Mouse (Mus musculus) embryonic facial prominence, embryonic 12.5 days (tissue): Measurements from ENCODE around the gene Caps2. TPM values are rescaled to one million over a fixed set of nuclear protein-coding genes. Genes with fewer than 3 reads are reported as not detected.
"Not testable (repeated sequence)": the region's sequence is repeated elsewhere in the genome, so short reads cannot be mapped to it uniquely, and the experiment has no call there.

Experiments used
- ATAC-seq: fragments of 200-750 bp; cut with Nextera tagmentation; 2 replicates; pipeline ENCODE4 v1.8.0; 2017; ENCODE audit not compliant: insufficient number of reproducible peaks, insufficient read depth, low FRiP score, low TSS enrichment
- H3K27ac ChIP-seq: fragments of 300-500 bp; sonication (generic); 2 replicates; pipeline ENCODE4 v1.5.1; 2016; ENCODE audit warnings: mild to moderate bottlenecking
- H3K27me3 ChIP-seq: fragments of 300-500 bp; sonication (generic); 2 replicates; pipeline ENCODE4 v1.6.1; 2016; ENCODE audit warnings: mild to moderate bottlenecking, moderate library complexity
- H3K36me3 ChIP-seq: fragments of 300-500 bp; sonication (generic); 2 replicates; pipeline ENCODE4 v1.6.1; 2016; ENCODE audit warnings: mild to moderate bottlenecking
- H3K4me1 ChIP-seq: fragments of 300-500 bp; sonication (generic); 2 replicates; pipeline ENCODE4 v1.6.1; 2016
- H3K4me2 ChIP-seq: fragments of 300-500 bp; sonication (generic); replicated peaks from 2 replicates; pipeline ENCODE4 v1.6.1; 2016; ENCODE audit warnings: mild to moderate bottlenecking, moderate library complexity
- H3K4me3 ChIP-seq: fragments of 300-500 bp; sonication (generic); 2 replicates; pipeline ENCODE4 v1.5.1; 2016; ENCODE audit warnings: mild to moderate bottlenecking
- H3K9ac ChIP-seq: fragments of 300-500 bp; sonication (generic); 2 replicates; pipeline ENCODE4 v1.6.1; 2016; ENCODE audit warnings: mild to moderate bottlenecking, moderate library complexity
- H3K9me3 ChIP-seq: fragments of 300-500 bp; sonication (generic); 2 replicates; pipeline ENCODE4 v1.6.1; 2016; ENCODE audit warnings: mild to moderate bottlenecking, moderate library complexity
- WGBS: fragments of 180-500 bp; shearing (Covaris S2); methylation state at CpG from one replicate; pipeline ENCODE4 v1.1.7; 2016; 5-methylcytosine and 5-hydroxymethylcytosine counted together
- polyA plus RNA-seq: library from polyadenylated mRNA; unstranded; fragments of >200 nt; fragmentation: Nextera tagmentation; extraction: Ambion mirVana; gene quantifications from 2 replicates; pipeline ENCODE4 v1.2.1, GENCODE M21; 2016

Gene Caps2
- polyA plus RNA-seq, 1 experiment from 2014 or later, result 0.36 TPM

- no peak overlapping the region for H3K4me2 ChIP-seq
- H3K36me3 ChIP-seq, result no peaks in the 10 kb centered on the region
- 73% methylated on average over 1 of the region's 1 CpGs for WGBS
- no peaks in the 10 kb centered on the region for H3K27me3 ChIP-seq
- no peak overlapping the region for H3K27ac ChIP-seq
- no peak for ATAC-seq
- H3K4me3 ChIP-seq, result no peak overlapping the region
- H3K9me3 ChIP-seq, result no peaks in the 10 kb centered on the region
- no peak overlapping the region for H3K9ac ChIP-seq
- no peaks in the 10 kb centered on the region for H3K4me1 ChIP-seq
Measured at GRCm38 (mm10) chr10:112227073-112227472, 63.7 kb downstream of the Caps2 start.

- 32% methylated on average over 6 of the region's 6 CpGs for WGBS
- H3K9me3 ChIP-seq, H3K4me2 ChIP-seq, ATAC-seq, H3K27ac ChIP-seq, H3K36me3 ChIP-seq, H3K4me3 ChIP-seq, H3K9ac ChIP-seq, H3K4me1 ChIP-seq, H3K27me3 ChIP-seq: not testable (repeated sequence)
Measured at GRCm38 (mm10) chr10:112229091-112229843, 65.8 kb downstream of the Caps2 start.

GRCm38 (mm10) chr10:112232733-112233132 is 69.3 kb downstream of the Caps2 start:
- H3K4me3 ChIP-seq, H3K27me3 ChIP-seq, H3K9me3 ChIP-seq, H3K36me3 ChIP-seq, ATAC-seq, H3K9ac ChIP-seq, H3K27ac ChIP-seq, H3K4me1 ChIP-seq, H3K4me2 ChIP-seq: not testable (repeated sequence)
- 23% methylated on average over 1 of the region's 1 CpGs for WGBS

- H3K27ac ChIP-seq, H3K27me3 ChIP-seq, H3K36me3 ChIP-seq, H3K4me2 ChIP-seq, H3K4me3 ChIP-seq, H3K9me3 ChIP-seq, H3K9ac ChIP-seq, ATAC-seq, H3K4me1 ChIP-seq: not testable (repeated sequence)
- WGBS, result 89% methylated on average over 5 of the region's 5 CpGs
Measured at GRCm38 (mm10) chr10:112235396-112235940, 72.0 kb downstream of the Caps2 start.

GRCm38 (mm10) chr10:112248273-112248672 is 84.9 kb downstream of the Caps2 start:
- H3K9me3 ChIP-seq, result no peaks in the 10 kb centered on the region
- no peak overlapping the region for H3K4me2 ChIP-seq
- no peak overlapping the region for H3K9ac ChIP-seq
- WGBS, result 80% methylated on average over 2 of the region's 2 CpGs
- H3K27me3 ChIP-seq, result no peaks in the 10 kb centered on the region
- ATAC-seq, result no peak
- no peaks in the 10 kb centered on the region for H3K4me1 ChIP-seq
- no peak overlapping the region for H3K4me3 ChIP-seq
- H3K36me3 ChIP-seq, result no peaks in the 10 kb centered on the region
- no peak overlapping the region for H3K27ac ChIP-seq

GRCm38 (mm10) chr10:112263467-112263866 is 100.0 kb downstream of the Caps2 start:
- Histone ChIP-seq H3K27me3 (peaks cover 6% of the 10 kb centered on the region; the same call in 1 of the 2 replicates), H3K27ac (no peak overlapping the region), H3K4me2 (no peak overlapping the region), H3K4me1 (no peaks in the 10 kb centered on the region), H3K36me3 (no peaks in the 10 kb centered on the region), H3K9me3 (no peaks in the 10 kb centered on the region), H3K9ac (no peak overlapping the region), H3K4me3 (no peak overlapping the region)
- WGBS, result 82% methylated on average over 3 of the region's 3 CpGs
- no peak for ATAC-seq

Other genes with a start within 250 kb of the Caps2 start
- gene Krr1, start 191.0 kb upstream of the Caps2 start, polyA plus RNA-seq, result 51.5 and 54.0 TPM in 2 replicates
- 1.6 and 2.4 TPM in 2 replicates for gene Glipr1, start 161.0 kb upstream of the Caps2 start, polyA plus RNA-seq
- gene Glipr1l1, start 103.4 kb upstream of the Caps2 start, polyA plus RNA-seq, result not detected in 2 replicates
- gene Glipr1l2, start 80.3 kb upstream of the Caps2 start, polyA plus RNA-seq, result not detected in 2 replicates
- not detected in 2 replicates for gene Glipr1l3, start 3.3 kb upstream of the Caps2 start, polyA plus RNA-seq
- gene Kcnc2, start 107.5 kb downstream of the Caps2 start, polyA plus RNA-seq, result 0.69 and 0.93 TPM in 2 replicates